Mouse (Mus musculus): Measurements from ENCODE around the gene Urah.

Urah gene

GRCm38 (mm10) chr7:140834968-140835757 is at the start of gene Urah:
Gene Urah, plus strand, starts transcription at chr7:140835018.
- no peak for DNase-seq

DNA sequence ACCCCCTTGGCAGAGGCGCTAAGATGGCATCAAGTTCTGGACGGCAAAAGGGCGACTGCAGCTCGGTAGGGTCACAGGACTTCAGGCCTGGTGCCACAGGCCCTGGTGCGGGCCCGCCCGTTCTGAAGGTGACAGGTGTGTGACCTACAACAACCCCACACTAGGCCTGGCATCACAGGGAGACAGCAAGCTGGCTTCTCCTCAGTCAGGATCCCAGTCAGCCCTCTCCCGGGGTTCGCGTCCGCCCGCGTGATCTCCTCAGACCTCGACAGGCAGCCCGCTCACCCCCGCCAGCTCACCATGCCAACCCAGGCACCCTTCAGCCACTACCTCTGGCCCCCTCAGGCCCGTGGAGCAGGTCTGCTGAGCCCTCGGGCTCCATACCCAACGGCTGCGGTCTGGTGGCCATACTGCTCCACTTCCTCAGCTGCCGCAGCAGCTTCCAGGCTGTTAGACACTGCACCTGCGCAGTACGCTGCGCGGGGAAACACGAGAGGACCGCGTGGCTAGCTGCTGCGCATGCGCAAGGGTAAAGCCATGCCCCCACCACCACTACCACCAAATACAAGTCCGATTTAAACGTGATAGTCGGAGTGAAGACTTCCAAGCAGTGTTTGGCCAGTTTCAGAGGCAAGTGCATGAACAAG is 47.3 kb upstream of the Urah start, which contains the start of gene Syce1:
TSS of gene Syce1 (minus strand) at position 447 of the 647 bp plus-strand sequence.
- DNase-seq: no peak

DNA sequence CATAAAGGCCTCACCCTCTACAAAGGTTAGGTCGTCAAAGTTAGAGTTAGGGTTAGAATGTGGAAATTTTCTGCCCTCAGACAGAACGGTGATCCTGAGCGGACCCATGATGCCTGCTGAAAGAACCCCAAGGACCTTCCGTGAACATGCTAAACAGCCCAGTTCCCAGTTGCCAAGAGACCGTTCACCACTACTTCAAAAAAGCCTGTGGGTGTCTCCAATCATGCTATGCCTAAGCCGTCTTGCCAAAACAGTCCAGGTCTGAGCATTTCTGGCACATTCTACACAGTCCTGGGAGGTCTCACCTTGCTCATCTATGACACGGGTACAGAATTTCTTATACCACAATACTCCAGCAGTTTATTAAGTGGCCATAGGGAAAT is 46.8 kb upstream of the Urah start:
- no peak for DNase-seq

GRCm38 (mm10) chr7:140793541-140793940 is 41.3 kb upstream of the Urah start:
- DNase-seq: no peak

- no peak for DNase-seq
Observed at GRCm38 (mm10) chr7:140797619-140798018, 37.2 kb upstream of the Urah start.

DNA sequence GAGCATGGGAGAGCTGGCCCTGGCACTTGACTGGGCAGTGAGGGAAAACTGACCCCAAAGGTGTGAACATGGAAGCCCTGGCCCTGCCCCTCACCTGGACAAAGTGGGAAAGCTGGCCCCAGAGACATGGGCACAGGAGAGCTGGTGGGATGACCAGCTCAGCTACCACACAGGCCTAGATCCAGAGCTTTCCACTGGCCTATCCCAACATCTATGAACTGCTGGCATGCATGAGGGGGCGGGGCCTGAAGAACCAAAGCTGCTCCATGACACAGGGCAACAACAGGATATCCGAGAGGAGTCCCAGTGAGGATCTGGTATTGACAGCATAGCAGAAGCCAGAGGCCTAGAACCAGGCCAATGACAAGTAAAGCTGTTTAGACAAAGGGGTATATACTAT is 36.6 kb upstream of the Urah start:
- no peak for DNase-seq

GRCm38 (mm10) chr7:140802629-140803028 is 32.2 kb upstream of the Urah start:
- DNase-seq: no peak

GRCm38 (mm10) chr7:140805704-140806103 is 29.1 kb upstream of the Urah start:
- peak; percentile 34 for DNase-seq

- no peak for DNase-seq
Observed at GRCm38 (mm10) chr7:140810496-140810895, 24.3 kb upstream of the Urah start.

GRCm38 (mm10) chr7:140811714-140812113 is 23.1 kb upstream of the Urah start:
- DNase-seq: no peak

- DNase-seq: no peak
Observed at GRCm38 (mm10) chr7:140812850-140813249, 22.0 kb upstream of the Urah start.

GRCm38 (mm10) chr7:140820173-140820572 is 14.6 kb upstream of the Urah start:
- DNase-seq: peak; percentile 20

GRCm38 (mm10) chr7:140821305-140821652 is 13.5 kb upstream of the Urah start:
- DNase-seq: no peak

DNA sequence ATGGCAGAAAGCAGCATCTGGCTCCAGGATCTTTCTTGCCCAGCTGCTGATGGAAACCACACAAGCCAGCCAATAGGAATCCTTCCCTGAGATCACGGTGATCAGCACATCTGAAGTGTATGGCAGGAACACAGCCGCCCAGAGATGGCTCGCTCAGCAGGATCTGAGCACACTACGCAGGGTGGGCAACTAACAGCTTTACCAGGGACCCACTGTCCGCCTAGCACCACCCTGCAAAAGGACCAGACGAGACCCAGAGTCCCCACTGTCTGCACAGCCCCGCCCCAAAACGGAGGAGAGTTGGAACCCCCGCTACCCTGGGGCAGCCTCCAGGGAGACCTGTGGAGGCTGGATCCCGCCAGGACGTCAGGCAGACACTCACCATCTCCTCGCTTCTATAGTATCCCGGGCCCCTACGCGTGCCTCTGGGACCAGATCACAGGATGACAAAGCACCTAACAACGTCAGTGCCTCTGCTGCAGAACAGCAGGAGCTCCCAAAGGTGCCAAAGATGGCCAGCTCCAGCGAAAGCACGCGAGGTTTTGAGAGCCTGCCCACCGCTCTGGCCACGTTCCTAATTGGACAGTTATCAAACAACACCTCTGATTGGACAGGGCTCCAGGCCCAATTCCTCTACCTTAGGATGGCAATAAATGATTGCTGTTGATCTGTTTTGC is 13.0 kb upstream of the Urah start, which contains the start of gene Zfp941:
TSS of gene Zfp941 (minus strand) at position 526 of the 677 bp plus-strand sequence.
- peak; percentile 80 for DNase-seq

DNA sequence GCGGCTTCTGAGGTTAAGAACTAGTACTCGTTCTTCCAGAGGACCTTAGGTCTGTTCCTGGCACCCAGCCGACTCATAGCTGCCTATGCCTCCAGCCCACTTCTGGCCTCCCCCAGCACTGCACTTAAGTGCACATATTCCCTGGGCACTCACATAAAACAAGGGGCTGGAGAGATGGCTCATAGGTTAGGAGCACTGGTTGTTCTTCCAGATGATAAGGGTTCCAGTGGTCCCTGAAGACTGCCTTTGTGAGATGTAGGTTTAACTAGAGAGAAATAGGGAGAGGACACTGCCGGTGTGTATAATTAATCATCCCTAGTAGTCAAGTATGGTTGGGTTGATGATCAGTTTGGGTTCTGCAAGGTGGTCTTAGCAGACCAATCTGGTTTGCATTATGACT is 12.1 kb upstream of the Urah start:
- DNase-seq: no peak

DNA sequence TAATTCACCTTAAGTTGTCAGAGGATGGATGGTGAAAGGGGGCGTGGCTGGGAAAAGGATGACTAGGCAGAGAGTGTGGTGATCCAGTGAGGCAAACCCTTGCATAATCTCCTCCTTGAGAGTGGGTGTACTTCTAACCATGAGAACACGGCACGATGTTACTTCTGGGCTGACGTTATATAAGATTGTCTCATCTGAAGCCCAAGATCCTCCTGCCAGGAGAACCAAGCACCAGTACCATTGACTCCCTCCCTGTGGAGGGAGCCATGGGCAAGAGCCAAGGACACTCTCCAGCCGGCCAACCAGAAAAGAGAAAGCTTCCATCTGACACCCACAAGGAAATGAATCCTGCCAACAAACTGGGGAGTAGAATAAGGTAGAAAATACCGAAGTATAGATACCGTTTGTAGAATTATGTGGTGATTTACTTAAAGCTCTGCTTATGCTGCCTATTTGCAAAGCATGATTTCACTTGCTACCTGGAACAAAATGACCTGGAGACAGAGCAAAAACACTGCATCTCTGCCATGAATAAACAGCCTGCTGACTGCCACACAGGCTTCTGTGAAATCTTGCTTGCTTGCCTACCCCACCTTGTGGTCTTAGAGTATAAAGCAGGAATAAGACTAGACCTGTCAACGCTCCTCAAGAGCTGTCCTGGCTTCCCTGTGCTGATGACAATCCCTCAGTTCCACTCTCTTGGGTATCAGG is 6.5 kb upstream of the Urah start:
- peak; percentile 51 for DNase-seq

- DNase-seq: no peak
Observed at GRCm38 (mm10) chr7:140831447-140831846, 3.4 kb upstream of the Urah start.

- no peak for DNase-seq
Observed at GRCm38 (mm10) chr7:140833341-140833740, 1.5 kb upstream of the Urah start.

DNA sequence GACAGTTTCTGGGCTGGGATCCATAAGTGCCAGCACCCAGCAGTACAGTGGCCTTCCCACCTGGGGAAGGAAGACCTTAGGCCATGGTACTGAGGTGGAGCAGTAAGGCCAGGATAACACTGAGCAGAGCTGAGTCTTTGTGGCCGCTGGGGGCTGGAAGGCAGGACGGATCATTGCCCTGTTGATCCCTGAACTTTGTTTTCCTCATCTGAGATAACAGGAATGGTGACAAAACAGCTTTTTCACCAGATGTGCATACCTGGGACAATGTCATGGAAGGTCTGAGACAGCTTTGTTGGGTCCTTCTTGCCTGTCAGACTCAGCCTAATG is 905 bp downstream of the Urah start:
- DNase-seq: no peak

DNA sequence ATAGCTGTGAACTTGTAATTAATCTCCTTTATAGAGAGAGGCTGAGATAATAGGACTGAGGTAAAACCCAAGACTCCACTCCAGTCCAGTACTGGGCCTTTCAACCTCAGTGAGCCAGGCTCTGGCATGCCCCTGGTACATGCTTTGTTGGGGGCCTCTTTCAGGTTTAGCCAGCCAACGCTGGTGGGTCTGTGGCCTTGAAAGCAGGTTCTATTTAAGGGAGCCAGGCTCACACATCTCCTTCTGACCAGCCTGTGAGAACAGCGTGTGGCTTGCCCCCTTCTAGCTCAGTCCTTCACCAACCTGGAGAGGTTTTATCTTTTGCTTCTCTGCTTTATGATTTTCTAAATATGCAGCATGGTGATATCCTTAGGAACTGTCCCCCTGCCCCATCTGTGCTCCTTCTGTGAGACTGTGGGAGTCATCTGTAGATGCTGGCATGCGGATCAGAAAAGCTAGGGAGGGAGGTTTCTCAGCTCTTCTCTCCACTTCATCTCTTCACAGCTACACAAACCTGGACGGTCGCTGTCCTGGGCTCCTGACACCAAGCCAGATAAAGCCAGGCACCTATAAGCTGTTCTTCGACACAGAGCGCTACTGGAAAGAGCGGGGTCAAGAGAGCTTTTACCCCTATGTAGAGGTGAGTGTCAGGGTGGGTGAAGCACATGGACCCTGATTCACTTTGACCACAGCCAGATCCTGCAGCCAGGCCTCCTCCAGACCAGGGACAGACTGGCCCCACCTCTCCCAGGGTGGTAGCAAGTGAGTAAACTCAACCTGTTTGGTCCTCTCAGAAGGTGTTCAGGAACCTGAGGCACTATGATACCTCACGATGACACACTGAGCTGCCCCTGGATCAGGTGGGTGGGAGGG is 1.7 kb downstream of the Urah start:
- no peak for DNase-seq

- no peak for DNase-seq
Observed at GRCm38 (mm10) chr7:140839556-140839955, 4.7 kb downstream of the Urah start.
